In the genomic region with DNA sequence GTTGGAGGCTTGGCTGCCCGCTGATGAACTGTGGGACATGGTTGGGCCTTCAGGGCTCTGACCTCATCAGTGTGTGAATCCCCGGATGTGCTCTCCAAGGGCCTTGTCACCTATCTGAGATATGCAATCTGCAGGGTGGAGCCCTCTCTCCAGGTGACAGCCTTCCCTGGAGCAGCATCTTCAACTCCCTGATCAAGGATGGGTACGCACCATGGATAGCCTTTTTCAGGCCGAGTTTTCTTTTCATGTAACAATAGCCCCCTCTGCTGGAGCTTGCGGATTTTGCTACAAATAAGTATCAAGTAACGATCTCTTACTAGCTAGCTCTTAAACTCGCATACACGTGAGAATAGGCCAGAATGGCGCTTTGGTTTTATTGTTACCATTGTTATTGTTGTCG, we compare ENCODE assay signal across 8 mouse cellular contexts. TPM values are rescaled to one million over a fixed set of nuclear protein-coding genes. Genes with fewer than 3 reads are reported as not detected.
DNase-seq lines count a peak whose midpoint lies in the region; TF ChIP-seq lines count a peak whose summit lies in the region.

No protein-coding gene starts in this region.

- H3K4me1 ChIP-seq in lung, adult 2 months (ENCODE audit: control insufficient read depth, insufficient read depth, low read length), result no peaks in the 10 kb centered on the region

- WGBS in lung, adult 2 months, result 17% methylated on average over 10 of the region's 10 CpGs

- peak; percentile 50 to 85 for DNase-seq in heart, adult 18-20 months
- DNase-seq in heart, postnatal 25 days (ENCODE audit: low spot score), result no peak
- DNase-seq in MEL-GATA-1-ER (ENCODE audit: extremely low read depth, low read depth), result peak; percentile 63
- peak; percentile 48 for DNase-seq in cerebellum, adult 9-11 months
- peak; percentile 72 to 92 for DNase-seq in frontal cortex, postnatal 36 days (ENCODE audit: low spot score in 2 of 2)
- peak; percentile 76 for DNase-seq in kidney, postnatal 4 days
- peak; percentile 56 for DNase-seq in lung, adult 2 months
- DNase-seq in right cerebral cortex, postnatal 36 days (ENCODE audit: low spot score in 2 of 2), result peak; percentile 54 to 59

- intact Hi-C loops in heart, postnatal 25 days (cut with DNase I), result loop anchor here (2.0 kb wide), 2 partner anchors 74 to 160 kb away; no protein-coding TSS in a partner anchor

- TF ChIP-seq POLR2A in lung, adult 2 months (IDR thresholded peaks at IDR 0.05; ENCODE audit: borderline replicate concordance, extremely low read depth, low read depth, low read length), result no peak

- TF ChIP-seq CTCF in lung, adult 2 months (IDR thresholded peaks at IDR 0.05; ENCODE audit: insufficient read depth, low read length), result no peak

- no peak overlapping the region for H3K4me3 ChIP-seq in lung, adult 2 months (replicated peaks; ENCODE audit: extremely low read depth, low read depth, low read length)

RNA-seq across cellular contexts. Expression of gene Mlycd, which starts 10.2 kb away (rescaled TPM):
- 100 to 1,000 TPM; 117 to 120 TPM for total RNA-seq in heart, adult 18-20 months (2021)
- total RNA-seq in heart, postnatal 25 days (2021), result 100 to 1,000 TPM; 109 to 111 TPM
- polyA plus RNA-seq in lung, adult 2 months (2012; rRNA removed), result 26.9 and 32.0 TPM in 2 replicates

RNA-seq across cellular contexts. Expression of gene Hsbp1, which starts 40.2 kb away (rescaled TPM):
- total RNA-seq in heart, adult 18-20 months (2021), result 100 to 1,000 TPM; 138 to 149 TPM
- 100 to 1,000 TPM; 148 to 161 TPM for total RNA-seq in heart, postnatal 25 days (2021)
- 90.7 and 130 TPM in 2 replicates for polyA plus RNA-seq in lung, adult 2 months (2012; rRNA removed)

RNA-seq across cellular contexts. Expression of gene Osgin1, which starts 49.4 kb away (rescaled TPM):
- total RNA-seq in heart, adult 18-20 months (2021), result 1 to 10 TPM; 3.1 to 4.2 TPM
- total RNA-seq in heart, postnatal 25 days (2021), result 1 to 10 TPM; 3.1 to 5.5 TPM
- polyA plus RNA-seq in lung, adult 2 months (2012; rRNA removed), result 48.8 and 57.9 TPM in 2 replicates
